15 mouse cellular contexts compared by ENCODE assay signal in the genomic region with DNA sequence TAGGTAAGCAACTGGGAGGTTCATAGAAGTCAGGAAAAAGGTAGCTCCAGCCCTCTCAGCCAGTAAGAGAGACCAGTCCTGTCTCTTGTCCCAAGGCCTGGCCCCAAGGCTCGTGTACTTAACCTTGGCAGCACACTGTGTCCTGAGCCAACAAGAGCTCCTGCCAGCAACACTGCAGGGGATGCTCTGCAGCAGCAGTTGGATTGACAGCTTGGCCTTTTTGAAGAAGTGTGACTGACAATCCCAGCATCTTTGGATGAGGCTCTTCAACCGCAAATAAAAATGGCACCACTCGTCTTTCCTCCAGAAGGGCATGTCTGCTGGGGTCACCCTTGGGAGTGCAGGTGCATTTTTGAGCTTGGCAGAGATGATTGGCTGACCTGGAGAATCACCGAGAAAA. TPM values are rescaled to one million over a fixed set of nuclear protein-coding genes. Genes with fewer than 3 reads are reported as not detected.
"Had no signal": no experiment of that assay in that cellular context is flagged by ENCODE, and none has a peak within 500 bp of the region (broad histone marks: within the 10 kb centered on the region; RNA-seq: fewer than 3 reads in every experiment).

No protein-coding gene starts in this region.

- DNase-seq: kidney, postnatal 14 days; kidney, postnatal 4 days; liver, embryonic 13.5 days; lung, adult 2 months; right cerebral cortex, adult 18-20 months; right cerebral cortex, postnatal 14 days; right cerebral cortex, postnatal 4 days; thymus, adult 2 months; thymus, postnatal 14 days; thymus, postnatal 4 days had no signal

RNA-seq across cellular contexts. Expression of a gene that starts 23.1 kb away (rescaled TPM):
- total RNA-seq: layer of hippocampus, adult 18-20 months; layer of hippocampus, postnatal 14 days; left cerebral cortex, adult 8-10 months; left cerebral cortex, postnatal 25 days; megakaryocyte, adult 5-6 weeks had no signal
